Mouse (Mus musculus) kidney, adult 9 months (tissue): ENCODE data around the gene Kctd13.

Source experiments
- DNase-seq: peaks from one replicate; pipeline ENCODE4 v3.0.0; 2022

Gene Kctd13

DNA sequence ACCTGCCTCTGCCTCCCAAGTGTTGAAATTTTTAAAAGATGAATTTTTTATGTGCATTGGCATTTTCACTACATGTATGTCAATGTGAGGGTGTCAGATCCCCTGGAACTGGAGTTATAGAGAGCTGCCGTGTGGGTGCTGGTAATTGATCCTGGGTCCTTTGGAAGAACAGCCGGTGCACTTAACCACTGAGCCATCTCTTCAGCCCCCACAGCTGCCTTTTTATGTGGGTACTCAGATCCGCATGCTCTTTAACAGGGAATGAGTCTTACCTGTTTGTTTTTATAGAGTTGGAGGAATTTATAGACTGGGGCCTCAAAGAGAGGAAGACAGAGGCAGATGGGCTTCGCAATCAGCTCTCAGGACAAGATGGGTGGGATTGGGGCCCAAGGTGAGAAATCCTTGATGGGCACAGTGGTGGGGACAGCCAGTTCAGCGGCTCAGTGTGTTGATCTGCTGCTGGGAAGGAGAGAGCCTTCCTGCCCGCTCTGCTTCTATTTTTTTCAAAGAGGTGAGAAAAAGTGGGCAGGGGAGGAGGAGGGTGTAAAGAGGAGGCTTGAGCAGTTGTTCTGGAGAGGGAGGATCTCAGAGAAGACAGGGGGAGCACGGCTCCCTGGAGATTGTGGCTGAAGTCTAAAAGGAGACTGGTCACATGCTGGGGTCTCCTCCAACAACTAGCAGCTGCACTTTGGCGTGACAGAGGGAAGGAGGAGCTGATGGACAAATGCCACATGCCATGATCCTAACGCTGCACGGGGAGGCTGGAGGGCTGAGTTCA is 56.2 kb downstream of the Kctd13 start:
- no peak for DNase-seq

DNA sequence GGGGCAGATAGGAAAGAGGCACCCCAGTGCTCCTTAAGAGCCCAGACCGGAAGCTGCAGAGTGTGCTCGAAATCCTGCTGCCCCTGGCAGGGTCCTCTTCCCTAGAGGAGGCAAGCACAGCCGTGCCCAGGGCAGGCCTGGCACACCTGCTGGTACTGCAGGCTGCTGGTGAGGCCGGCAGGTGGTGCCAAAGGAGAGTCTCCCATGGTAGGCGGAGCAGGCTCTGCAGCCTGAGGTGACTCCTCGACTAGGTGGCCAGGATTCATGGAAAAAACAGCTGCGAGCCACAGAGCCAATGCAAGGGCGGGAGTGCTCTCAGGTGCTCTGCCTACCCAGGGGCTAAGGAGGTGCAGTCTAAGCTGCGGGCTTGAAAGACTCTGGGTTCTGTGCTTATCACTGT is 57.6 kb downstream of the Kctd13 start:
- DNase-seq: peak; percentile 75

DNA sequence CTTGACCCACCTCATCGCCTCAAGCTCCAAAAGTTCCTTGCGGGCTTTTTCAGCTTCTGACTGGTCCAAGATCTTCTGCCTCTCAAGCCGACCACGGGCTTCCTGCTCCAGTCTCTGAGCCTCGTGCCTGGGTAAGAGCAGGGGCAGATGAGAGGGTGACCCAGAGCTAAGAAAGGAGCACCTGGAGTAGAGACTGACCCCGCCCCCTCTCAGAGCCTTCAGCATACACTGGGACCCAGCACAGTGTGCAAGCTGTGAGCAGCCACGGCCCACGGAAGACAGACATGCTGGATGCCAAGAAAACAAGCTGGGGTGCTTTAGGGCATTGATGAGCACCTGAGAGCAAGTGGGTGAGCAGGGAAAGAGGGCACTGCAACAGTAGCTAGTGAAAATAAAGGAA is 60.1 kb downstream of the Kctd13 start:
- DNase-seq: no peak
